Mouse (Mus musculus) MEL (cell line): ENCODE results near the gene Sgsm2.

Experiments used
- BHLHE40 ChIP-seq: IDR thresholded peaks from 2 replicates; pipeline ENCODE4 v1.6.1; 2012; ENCODE audit warnings: low read depth, mild to moderate bottlenecking, inconsistent platforms, low read length, improper control_type of control experiment, borderline replicate concordance
- CTCF ChIP-seq, 3 experiments: IDR thresholded peaks in 2 of 3; conservative IDR thresholded peaks in 1 of 3; 2 replicates each; pipeline ENCODE4 v1.5.1; 2011 to 2012; ENCODE audit warnings: low read length in 3 of 3, low read depth in 2 of 3, mild to moderate bottlenecking in 2 of 3, improper control_type of control experiment in 1 of 3, inconsistent platforms in 1 of 3, mixed read lengths in 1 of 3, moderate library complexity in 1 of 3; ENCODE audit not compliant: control insufficient read depth in 1 of 3, insufficient read depth in 1 of 3, poor library complexity in 1 of 3, severe bottlenecking in 1 of 3
- EP300 ChIP-seq, 2 experiments: IDR thresholded peaks; 2 replicates each; pipeline ENCODE4 v1.6.1; 2011; ENCODE audit warnings: improper control_type of control experiment in 2 of 2, low read length in 2 of 2, low read depth in 1 of 2, mild to moderate bottlenecking in 1 of 2
- GATA1 ChIP-seq: IDR thresholded peaks from 2 replicates; pipeline ENCODE4 v1.6.1; 2011; ENCODE audit warnings: low read depth, low read length, improper control_type of control experiment
- MAZ ChIP-seq: IDR thresholded peaks from 2 replicates; pipeline ENCODE4 v1.6.1; 2012; ENCODE audit warnings: low read depth, mild to moderate bottlenecking, inconsistent platforms, low read length, improper control_type of control experiment
- POLR2A ChIP-seq, 2 experiments: IDR thresholded peaks; 2 replicates each; pipeline ENCODE4 v1.6.1; 2011 to 2012; ENCODE audit warnings: low read length in 2 of 2, mild to moderate bottlenecking in 2 of 2, control low read depth in 1 of 2, improper control_type of control experiment in 1 of 2, low read depth in 1 of 2, moderate library complexity in 1 of 2; ENCODE audit not compliant: control insufficient read depth in 1 of 2, insufficient read depth in 1 of 2, poor library complexity in 1 of 2
- POLR2AphosphoS2 ChIP-seq: IDR thresholded peaks from 2 replicates; pipeline ENCODE4 v1.6.1; 2011; ENCODE audit warnings: low read length, improper control_type of control experiment
- TBP ChIP-seq: IDR thresholded peaks from 2 replicates; pipeline ENCODE4 v1.8.0; 2011; ENCODE audit warnings: low read depth, low read length, improper control_type of control experiment
- USF1 ChIP-seq: IDR thresholded peaks from 2 replicates; pipeline ENCODE4 v1.6.1; 2014; ENCODE audit warnings: low read depth, mild to moderate bottlenecking, inconsistent platforms, low read length, improper control_type of control experiment, moderate library complexity

GRCm38 (mm10) chr11:74919249-74919648 lies 22.4 kb upstream of the Sgsm2 start:
- TF ChIP-seq POLR2AphosphoS2: no peak
- no peak for TF ChIP-seq CTCF (IDR thresholded peaks at IDR 0.05 in 2 of 3, conservative IDR thresholded peaks at IDR 0.05 in 1 of 3; ENCODE audit: control insufficient read depth in 1 of 3, insufficient read depth in 1 of 3, low read depth in 2 of 3, low read length in 3 of 3, poor library complexity in 1 of 3, severe bottlenecking in 1 of 3)
- TF ChIP-seq GATA1: no peak
- TF ChIP-seq USF1: no peak
- TF ChIP-seq EP300 (IDR thresholded peaks at IDR 0.05; ENCODE audit: low read depth in 1 of 2, low read length in 2 of 2): no peak
- TF ChIP-seq POLR2A (IDR thresholded peaks at IDR 0.05; ENCODE audit: control insufficient read depth in 1 of 2, insufficient read depth in 1 of 2, low read depth in 1 of 2, low read length in 2 of 2, poor library complexity in 1 of 2): no peak
- TF ChIP-seq BHLHE40: no peak
- no peak for TF ChIP-seq TBP
- TF ChIP-seq MAZ: no peak
